8 mouse cellular contexts compared by ENCODE assay signal in genomic region chr11:119490861-119491689, GRCm38 (mm10). TPM values are rescaled to one million over a fixed set of nuclear protein-coding genes. Genes with fewer than 3 reads are reported as not detected.
DNase-seq lines count a peak whose midpoint lies in the region; ATAC-seq and TF ChIP-seq lines count a peak whose summit lies in the region.

Gene Endov, plus strand, starts transcription at chr11:119491347.

- 0 out of 2 replicates have a peak, but pooled peaks cover 4% of the 10 kb centered on the region for H3K36me3 ChIP-seq in hindbrain, postnatal 0 days (ENCODE audit: insufficient read depth, low read length)

- H3K9ac ChIP-seq in hindbrain, postnatal 0 days (replicated peaks; ENCODE audit: low read length), result peak within 1 kb of the TSS; percentile 84

- peak; percentile 97 for ATAC-seq in common myeloid progenitor, adult 5-6 weeks (replicated peaks; ENCODE audit: low read depth, poor library complexity, severe bottlenecking)
- ATAC-seq in hindbrain, postnatal 0 days, result peak; percentile 97
- peak; percentile 98 for ATAC-seq in megakaryocyte, adult 5-6 weeks (ENCODE audit: poor library complexity, severe bottlenecking)

- no peaks in the 10 kb centered on the region for H3K27me3 ChIP-seq in hindbrain, postnatal 0 days (ENCODE audit: insufficient read depth, low read length)

- H3K4me3 ChIP-seq in gastrocnemius, adult 2 months, result peak within 1 kb of the TSS; percentile 93
- H3K4me3 ChIP-seq in hindbrain, postnatal 0 days (ENCODE audit: low read length), result peak within 1 kb of the TSS; percentile 80
- peak within 1 kb of the TSS; percentile 94 for H3K4me3 ChIP-seq in left cerebral cortex, adult 2 months

- H3K4me1 ChIP-seq in hindbrain, postnatal 0 days (ENCODE audit: insufficient read depth, low read length), result peaks cover 11% of the 10 kb centered on the region

- peak; percentile 98 for DNase-seq in ZHBTc4 (ENCODE audit: low read depth, low spot score)
- peak; percentile 99 for DNase-seq in gastrocnemius, adult 2 months
- peak; percentile 99 for DNase-seq in hindbrain, postnatal 0 days (ENCODE audit: low spot score)
- peak; percentile 99 to 100 for DNase-seq in left cerebral cortex, adult 2 months (ENCODE audit: extremely low spot score in 1 of 2, low spot score in 2 of 2)
- DNase-seq in right cerebral cortex, adult 2 months (ENCODE audit: low spot score in 2 of 2), result peak; percentile 99 to 100
- DNase-seq in urinary bladder, postnatal 14 days (ENCODE audit: low spot score), result peak; percentile 99

- 2% methylated on average over 66 of the region's 66 CpGs for WGBS in hindbrain, postnatal 0 days

- TF ChIP-seq CTCF in gastrocnemius, adult 2 months (IDR thresholded peaks at IDR 0.05), result no peak; the same call in none of the 2 replicates
- TF ChIP-seq CTCF in hindbrain, postnatal 0 days (IDR thresholded peaks at IDR 0.05; ENCODE audit: low read depth), result peak; percentile 99
- TF ChIP-seq CTCF in left cerebral cortex, adult 2 months (IDR thresholded peaks at IDR 0.05), result peak; percentile 99

- no peaks in the 10 kb centered on the region for H3K9me3 ChIP-seq in hindbrain, postnatal 0 days (ENCODE audit: low read length)

- H3K4me2 ChIP-seq in hindbrain, postnatal 0 days (ENCODE audit: low read depth, low read length), result peak within 1 kb of the TSS; percentile 91

- H3K27ac ChIP-seq in gastrocnemius, adult 2 months, result peak within 1 kb of the TSS; percentile 99
- H3K27ac ChIP-seq in hindbrain, postnatal 0 days, result peak within 1 kb of the TSS; percentile 94
- H3K27ac ChIP-seq in left cerebral cortex, adult 2 months, result peak within 1 kb of the TSS; percentile 98

- intact Hi-C loops in gastrocnemius, adult 2 months (cut with DNase I), result loop anchor here (5.0 kb wide), 1 partner anchor 154 kb away; no protein-coding TSS in a partner anchor
- intact Hi-C loops in left cerebral cortex, adult 2 months (cut with DNase I), result loop anchor here (5.0 kb wide), 1 partner anchor 189 kb away; the partner anchor contains the start of gene Eif4a3

RNA-seq across cellular contexts. Expression of gene Endov, which starts in this region (rescaled TPM):
- total RNA-seq in common myeloid progenitor, adult 5-6 weeks (2017), result 5.7 and 14.6 TPM in 2 replicates
- total RNA-seq in gastrocnemius, adult 2 months (2021), result 1 to 10 TPM; 4.3 to 4.5 TPM
- 39.9 and 50.5 TPM in 2 replicates for total RNA-seq in hindbrain, postnatal 0 days (2014; rRNA removed)
- polyA plus RNA-seq in hindbrain, postnatal 0 days (2015; fragmentation: Nextera tagmentation; extraction: Ambion mirVana), result 12.8 and 13.4 TPM in 2 replicates
- 10 to 100 TPM; 31.3 to 35.3 TPM for total RNA-seq in left cerebral cortex, adult 2 months (2021)
- total RNA-seq in megakaryocyte, adult 5-6 weeks (2015), result 4.5 and 4.7 TPM in 2 replicates
- 5.3 and 5.6 TPM in 2 replicates for total RNA-seq in megakaryocyte, adult 5-6 weeks (2017)

Comparison
In these comparisons a context has a peak if more than half of its experiments do, and no peak if none do; other contexts are left out.
1. Peak in every context shown above with its lines: DNase-seq, ATAC-seq, H3K4me3 ChIP-seq and H3K27ac ChIP-seq.